Mouse (Mus musculus): Measurements from ENCODE around the gene E2f3. TPM values are rescaled to one million over a fixed set of nuclear protein-coding genes. Genes with fewer than 3 reads are reported as not detected.

Gene E2f3
- polyA plus RNA-seq, 1 experiment from 2014 or later = 5.4 TPM

DNA sequence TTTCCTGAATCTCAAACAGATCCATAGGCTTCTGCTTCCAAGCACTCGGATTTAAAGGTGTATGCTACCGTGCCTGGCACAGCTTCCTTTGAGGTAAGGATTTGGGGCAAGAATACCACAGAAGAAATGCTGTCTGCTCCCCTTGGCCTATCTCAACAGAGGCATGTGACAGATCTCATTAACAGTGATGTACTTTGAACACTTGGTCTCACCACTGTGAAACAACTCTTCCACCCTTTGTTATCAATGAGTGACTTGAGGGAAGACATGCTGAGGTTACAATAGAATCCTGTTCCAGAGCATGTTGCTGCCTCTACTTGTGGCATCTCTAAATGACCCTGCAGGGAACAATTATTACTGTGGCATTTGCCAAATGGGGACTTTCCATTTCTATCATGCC lies 125.8 kb downstream of the E2f3 start:
- Histone ChIP-seq H3K4me3 (replicated peaks) (no peak overlapping the region), H3K36me3 (no peaks in the 10 kb centered on the region), H3K27ac (no peak overlapping the region), H3K27me3 (no peaks in the 10 kb centered on the region), H3K9me3 (replicated peaks) (no peaks in the 10 kb centered on the region), H3K4me1 (replicated peaks) (no peaks in the 10 kb centered on the region), H3K4me2 (no peak overlapping the region), H3K9ac (no peak overlapping the region)
- no peak for DNase-seq
- ATAC-seq (ENCODE audit: low read depth) = no peak
- 50% methylated on average over 2 of the region's 2 CpGs for WGBS (ENCODE audit: insufficient replicate concordance)

DNA sequence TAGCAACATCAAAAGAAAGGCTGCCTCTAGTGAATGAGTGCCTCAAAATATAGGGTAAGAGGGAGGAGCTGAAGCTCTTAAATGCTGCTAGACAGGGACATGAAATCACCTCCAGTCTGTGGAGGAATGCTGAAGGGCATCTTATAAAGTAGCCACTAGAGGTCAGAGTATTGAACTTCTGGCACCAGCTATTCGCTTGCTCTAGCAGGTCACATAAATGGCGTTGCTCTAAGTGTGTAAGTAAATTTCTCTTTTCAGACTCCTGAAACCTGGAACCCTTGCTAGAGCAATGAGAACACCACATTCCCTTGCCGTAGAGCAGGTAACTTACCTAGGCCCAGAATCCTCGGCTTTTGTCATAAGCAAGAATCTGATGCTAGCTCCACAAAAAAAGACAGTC lies 128.4 kb downstream of the E2f3 start:
- DNase-seq (no peak), ATAC-seq (ENCODE audit: low read depth) (0 out of 2 replicates have a peak, but pooled peaks have one; percentile 34)
- H3K4me2 ChIP-seq = no peak overlapping the region
- no peak overlapping the region for H3K9ac ChIP-seq
- no peaks in the 10 kb centered on the region for H3K27me3 ChIP-seq
- peaks cover 14% of the 10 kb centered on the region for H3K4me1 ChIP-seq (replicated peaks)
- H3K36me3 ChIP-seq = peaks cover 3% of the 10 kb centered on the region; the same call in 1 of the 2 replicates
- no peak overlapping the region for H3K4me3 ChIP-seq (replicated peaks)
- no peak overlapping the region for H3K27ac ChIP-seq
- 13% methylated on average over 4 of the region's 4 CpGs for WGBS (ENCODE audit: insufficient replicate concordance)
- H3K9me3 ChIP-seq (replicated peaks) = no peaks in the 10 kb centered on the region

Other genes with a start within 250 kb of the E2f3 start
- gene Cdkal1, start 130.4 kb downstream of the E2f3 start, polyA plus RNA-seq (2015; fragmentation: Nextera tagmentation; extraction: Ambion mirVana) = 10.0 and 13.5 TPM in 2 replicates
- gene Mboat1, start 150.4 kb upstream of the E2f3 start, polyA plus RNA-seq (2015; fragmentation: Nextera tagmentation; extraction: Ambion mirVana) = 1.7 and 2.3 TPM in 2 replicates

All from liver, embryonic 13.5 days (tissue).